Comparison of ENCODE assay signal across 11 mouse cellular contexts in the genomic region with DNA sequence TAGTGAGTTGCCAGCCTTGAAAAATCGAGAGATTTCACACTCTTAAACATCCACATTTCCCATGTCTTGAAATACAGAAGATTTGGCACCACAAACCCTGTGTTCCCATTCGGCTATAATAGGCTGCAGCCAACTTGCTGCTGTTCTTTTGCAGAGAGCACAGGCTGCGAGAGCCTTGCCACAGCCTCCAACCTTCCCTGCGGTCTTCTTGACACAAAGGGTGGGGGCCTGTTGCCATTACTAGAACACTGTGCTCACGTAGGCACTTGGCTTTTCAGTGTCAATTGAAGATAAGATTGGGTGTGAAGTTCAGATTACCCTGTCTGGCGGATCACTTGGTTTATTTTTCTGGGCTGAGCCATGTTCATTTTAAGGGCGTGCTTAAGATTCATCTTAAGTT. TPM values are rescaled to one million over a fixed set of nuclear protein-coding genes. Genes with fewer than 3 reads are reported as not detected.
A peak's percentile ranks its signal among the peaks of the same experiment; 100 is the strongest.
DNase-seq lines count a peak whose midpoint lies in the region; ATAC-seq and TF ChIP-seq lines count a peak whose summit lies in the region.
"Had no signal": no experiment of that assay in that cellular context is flagged by ENCODE, and none has a peak within 500 bp of the region (broad histone marks: within the 10 kb centered on the region; RNA-seq: fewer than 3 reads in every experiment).

No protein-coding gene starts in this region.

- no peak overlapping the region for H3K27ac ChIP-seq in liver, embryonic 14.5 days
- H3K27ac ChIP-seq: heart, embryonic 13.5 days had no signal

- H3K4me2 ChIP-seq in liver, embryonic 14.5 days (ENCODE audit: low read depth), result no peak overlapping the region; the same call in 1 of the 2 replicates
- H3K4me2 ChIP-seq: heart, embryonic 13.5 days had no signal

- TF ChIP-seq EP300 in liver, embryonic 14.5 days (IDR thresholded peaks at IDR 0.05; ENCODE audit: low read depth), result peak; percentile 75

- H3K4me3 ChIP-seq in liver, embryonic 14.5 days (ENCODE audit: insufficient read depth in 1 of 2, low read depth in 2 of 2, low read length in 2 of 2), result no peak overlapping the region
- H3K4me3 ChIP-seq: heart, embryonic 13.5 days; megakaryocyte, embryonic 14.5 days had no signal

- TF ChIP-seq CTCF in liver, embryonic 14.5 days (IDR thresholded peaks at IDR 0.05; ENCODE audit: low read depth), result no peak

- no peaks in the 10 kb centered on the region for H3K36me3 ChIP-seq in liver, embryonic 14.5 days (replicated peaks; ENCODE audit: control insufficient read depth, insufficient read depth, low read depth)

- no peaks in the 10 kb centered on the region for H3K9me3 ChIP-seq in liver, embryonic 14.5 days (ENCODE audit: control insufficient read depth, low read length)
- H3K9me3 ChIP-seq: heart, embryonic 13.5 days; megakaryocyte, embryonic 14.5 days had no signal

- ATAC-seq in frontal cortex, adult (ENCODE audit: low TSS enrichment), result peak; percentile 80
- ATAC-seq in liver, embryonic 14.5 days (ENCODE audit: insufficient read depth), result peak; percentile 84
- ATAC-seq: Patski had no signal

- H3K9ac ChIP-seq in liver, embryonic 14.5 days (replicated peaks), result no peak overlapping the region
- H3K9ac ChIP-seq: heart, embryonic 13.5 days had no signal

- 33% methylated on average over 7 of the region's 7 CpGs for WGBS in liver, embryonic 14.5 days (ENCODE audit: insufficient replicate concordance)

- DNase-seq in frontal cortex, postnatal 14 days (ENCODE audit: low spot score in 2 of 2), result no peak
- DNase-seq in lung, postnatal 25 days (ENCODE audit: low spot score), result peak; percentile 25
- DNase-seq in lung, postnatal 10 days, result no peak
- DNase-seq in liver, embryonic 14.5 days (ENCODE audit: low read depth in 3 of 3, low spot score in 3 of 3), result peak; percentile 36 to 46 (median 38)
- DNase-seq in kidney, postnatal 36 days, result no peak
- no peak for DNase-seq in spleen, postnatal 4 days (ENCODE audit: low spot score in 2 of 2)
- no peak for DNase-seq in natural killer cell, adult 2 months (ENCODE audit: low spot score in 2 of 2)

- H3K4me1 ChIP-seq in liver, embryonic 14.5 days (replicated peaks; ENCODE audit: control insufficient read depth in 2 of 2, insufficient read depth in 2 of 2, low read length in 1 of 2), result peaks cover 0 to 3% of the 10 kb centered on the region in 2 experiments; a peak in 3 of 4 replicates

- H3K27me3 ChIP-seq in liver, embryonic 14.5 days (ENCODE audit: control insufficient read depth, insufficient read depth, low read length), result no peaks in the 10 kb centered on the region
- H3K27me3 ChIP-seq: heart, embryonic 13.5 days had no signal

RNA-seq across cellular contexts. Expression of a gene that starts 24.8 kb away (rescaled TPM):
- 6.5 and 8.1 TPM in 2 replicates for polyA plus RNA-seq in liver, embryonic 14.5 days (2012; rRNA removed)
- 11.2 and 11.3 TPM in 2 replicates for polyA plus RNA-seq in liver, embryonic 14.5 days (2014; fragmentation: Nextera tagmentation; extraction: Ambion mirVana)

Comparison
In these comparisons a context has a peak if more than half of its experiments do, and no peak if none do; other contexts are left out.
1. DNase-seq: peak in lung, postnatal 25 days (single experiment) and liver, embryonic 14.5 days (3 of 3); none in frontal cortex, postnatal 14 days (0 of 2), lung, postnatal 10 days (single experiment), kidney, postnatal 36 days (0 of 2), spleen, postnatal 4 days (0 of 2) and natural killer cell, adult 2 months (0 of 2).